Mouse (Mus musculus): ENCODE results near the gene Xpc.
A peak's percentile ranks its signal among the peaks of the same experiment; 100 is the strongest.

The Xpc gene

DNA sequence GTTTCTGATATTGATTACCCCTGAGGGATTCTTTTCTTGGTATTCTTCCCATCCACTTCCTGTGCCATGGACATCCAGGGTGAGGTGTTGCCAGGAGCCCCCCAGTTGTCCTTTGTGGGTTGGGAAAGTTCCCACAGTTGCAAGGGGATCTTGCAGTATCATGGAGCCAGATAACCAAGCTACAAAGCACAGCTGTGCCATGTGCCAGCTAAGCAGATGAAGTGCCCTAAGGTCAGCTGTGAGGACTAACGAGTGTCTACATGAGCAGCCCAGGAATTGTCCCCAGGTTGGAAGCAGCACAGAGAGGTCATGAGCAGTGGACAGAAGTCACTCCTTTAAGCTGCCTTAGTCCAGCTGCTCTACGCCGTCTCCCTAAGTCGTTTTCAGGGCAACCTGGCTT is 9.9 kb upstream of the Xpc start:
- no peak for DNase-seq (ENCODE audit: low spot score)

DNA sequence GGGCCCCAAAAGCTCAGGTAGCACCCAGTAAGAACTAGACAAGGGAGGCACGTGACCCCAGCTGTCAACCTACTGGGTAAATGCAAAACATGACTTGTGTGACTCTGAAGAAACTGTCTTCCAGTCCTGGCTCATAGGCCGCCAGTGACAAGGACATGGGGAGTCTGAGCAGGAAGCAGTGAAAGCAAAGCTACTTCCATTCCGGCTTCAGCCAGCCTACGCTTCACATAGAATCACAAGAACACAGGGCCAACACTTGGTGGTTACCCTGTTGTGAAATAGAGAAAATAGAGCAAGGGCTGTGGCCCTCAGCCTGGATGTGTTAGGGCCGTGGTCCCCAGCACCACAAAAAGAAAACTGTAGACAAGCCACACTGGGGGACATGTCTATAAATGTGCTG is 7.1 kb upstream of the Xpc start:
- DNase-seq (ENCODE audit: low spot score) = no peak

DNA sequence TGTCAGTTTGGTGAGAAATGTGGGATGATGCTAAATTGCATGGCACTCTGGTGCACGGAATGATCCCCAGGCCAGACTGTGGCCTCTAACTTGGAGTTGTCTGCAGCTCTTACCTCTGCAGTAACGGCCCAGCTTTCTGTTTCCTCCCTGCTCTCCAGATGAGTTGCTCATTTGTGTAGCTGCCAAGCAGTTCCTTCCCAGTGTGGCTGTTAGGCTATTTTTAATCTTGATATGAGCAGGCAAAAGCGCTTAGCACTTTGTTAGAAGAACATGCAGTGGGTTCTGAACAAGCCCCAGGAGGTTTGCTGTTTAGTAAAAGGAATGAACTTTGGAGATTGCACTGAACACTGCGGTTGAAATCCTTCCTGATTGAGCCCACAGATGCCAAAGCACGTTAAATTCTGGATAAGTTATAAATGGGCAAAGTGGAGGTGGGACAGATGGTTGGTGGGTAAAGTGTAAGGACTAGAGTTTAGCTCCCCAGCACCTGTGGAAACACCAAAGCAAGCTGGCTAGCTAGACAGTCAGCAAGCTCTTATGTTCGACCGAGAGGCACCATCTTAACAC is 2.8 kb upstream of the Xpc start:
- no peak for DNase-seq (ENCODE audit: low spot score)

DNA sequence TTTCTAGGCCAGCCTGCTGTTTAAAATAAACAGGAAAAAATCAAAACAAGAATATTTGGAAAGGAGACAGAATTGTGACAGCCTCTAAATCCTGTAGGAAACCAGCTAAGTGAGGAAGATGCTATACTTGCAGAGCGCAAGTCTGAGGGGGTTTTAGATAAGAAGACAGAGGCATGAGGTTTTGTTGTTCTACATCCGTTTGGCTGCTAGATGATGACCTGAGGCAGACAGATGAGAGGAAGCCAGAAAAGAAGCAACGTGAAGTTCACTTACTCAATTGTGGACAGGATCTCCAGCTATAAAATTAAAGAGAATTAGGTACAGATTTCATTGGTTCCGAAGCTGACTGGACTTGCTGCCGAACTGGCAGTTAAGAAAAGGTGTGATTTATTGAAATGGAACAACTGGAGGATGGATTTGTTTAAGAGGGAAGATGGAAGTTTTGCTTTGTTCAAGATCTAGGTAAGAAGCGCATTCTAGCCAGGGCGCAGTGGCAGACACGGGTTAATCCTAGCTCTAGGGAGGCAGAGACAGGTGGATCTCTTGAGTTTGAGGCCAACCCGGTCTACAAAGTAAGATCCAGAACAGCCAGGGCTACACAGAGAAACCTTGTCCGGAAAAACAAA is 838 bp downstream of the Xpc start:
- DNase-seq (ENCODE audit: low spot score) = no peak

DNA sequence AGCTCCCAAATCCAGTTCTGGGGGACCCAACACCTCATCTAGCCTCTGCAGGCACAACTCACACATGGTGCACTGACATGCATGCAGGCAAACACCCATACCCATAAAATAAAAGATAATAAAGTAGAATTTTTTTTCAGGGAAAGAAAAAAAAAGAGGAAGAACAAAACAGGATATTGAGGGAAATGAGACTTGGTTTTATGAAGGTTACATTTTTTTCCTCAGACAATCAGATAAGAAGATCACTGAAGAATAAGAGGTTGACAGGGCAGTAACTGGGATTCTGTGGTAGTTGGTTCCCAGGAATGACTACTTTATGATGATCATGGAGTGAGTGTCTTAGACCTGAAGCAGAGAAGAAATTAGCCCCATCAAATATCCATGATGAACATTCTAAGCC is 1.6 kb downstream of the Xpc start:
- DNase-seq (ENCODE audit: low spot score) = no peak

DNA sequence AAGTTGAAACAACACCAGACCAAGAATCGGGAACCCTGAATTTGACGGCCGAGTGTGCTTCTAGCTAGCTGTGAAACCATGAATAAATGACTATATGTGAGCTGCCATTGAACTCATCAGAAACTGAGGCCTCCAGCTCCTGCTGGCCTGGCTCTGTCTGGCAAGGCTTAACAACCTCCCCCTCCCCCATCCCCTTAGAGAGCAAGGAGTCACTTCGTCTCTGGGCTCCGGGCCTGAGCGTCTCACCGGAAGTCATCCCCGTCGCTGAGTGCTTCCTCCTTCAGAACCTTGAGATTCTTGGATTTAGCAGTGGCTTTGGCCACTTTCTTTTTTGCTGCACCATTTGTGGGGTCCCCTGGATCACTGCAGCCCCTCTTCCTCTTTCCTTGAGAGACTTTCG is 5.5 kb downstream of the Xpc start:
- no peak for DNase-seq (ENCODE audit: low spot score)

DNA sequence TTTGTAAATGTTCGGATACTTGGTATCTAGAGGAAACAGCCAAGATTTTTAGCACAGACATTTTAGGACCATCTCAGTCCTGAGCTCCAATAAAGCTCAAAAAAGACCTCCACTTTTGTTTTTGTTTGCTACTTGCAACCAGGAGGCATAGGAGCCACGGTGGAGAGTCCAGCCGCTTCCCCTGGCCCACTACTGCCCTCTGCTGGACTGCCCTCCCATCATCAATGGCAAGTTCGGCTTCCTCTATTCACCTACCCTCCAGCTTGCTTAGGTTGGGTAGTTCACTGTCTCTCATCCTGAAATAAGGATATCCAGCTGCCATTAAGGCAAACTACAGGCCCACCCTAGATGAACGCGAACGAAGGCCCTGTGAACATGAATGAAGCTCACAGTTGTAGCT is 6.4 kb downstream of the Xpc start:
- no peak for DNase-seq (ENCODE audit: low spot score)

DNA sequence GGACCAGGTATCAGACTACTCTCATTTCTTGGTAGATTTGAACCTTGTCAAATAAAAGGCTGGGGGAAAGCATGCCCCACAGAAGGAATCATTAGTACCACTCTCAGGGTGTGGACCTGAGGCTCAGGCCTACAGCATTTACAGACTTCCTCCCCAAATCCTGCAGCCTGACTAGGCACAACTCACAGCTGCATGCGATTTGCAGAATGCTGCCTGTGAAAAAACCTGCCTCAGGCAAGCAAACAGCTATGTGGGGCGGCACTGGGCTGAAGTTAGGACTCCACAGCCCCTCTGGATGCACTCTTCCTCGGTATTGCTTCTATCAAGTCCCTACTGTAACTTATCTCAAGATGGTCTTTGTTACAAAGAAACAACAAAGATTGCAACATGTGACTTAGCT is 7.6 kb downstream of the Xpc start:
- DNase-seq (ENCODE audit: low spot score) = no peak

DNA sequence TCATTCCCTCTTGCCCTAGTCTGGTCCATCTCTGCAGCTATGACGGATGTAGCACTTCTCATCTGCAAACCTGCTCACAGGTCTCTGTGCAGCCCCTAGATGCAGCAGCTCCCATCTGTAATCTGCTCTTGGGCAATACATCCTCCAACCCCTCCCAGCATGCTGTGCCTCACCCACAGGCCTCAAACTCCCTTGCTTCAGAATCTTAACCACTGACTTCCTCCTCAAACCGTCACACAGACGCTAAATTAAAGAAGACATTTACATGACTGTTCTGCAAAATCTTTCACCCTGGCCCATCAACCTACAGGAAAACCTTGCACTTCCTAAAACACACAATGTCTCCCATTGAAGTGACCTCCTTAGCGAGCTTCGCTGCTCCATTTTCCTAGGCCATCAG is 9.7 kb downstream of the Xpc start:
- DNase-seq (ENCODE audit: low spot score) = no peak

DNA sequence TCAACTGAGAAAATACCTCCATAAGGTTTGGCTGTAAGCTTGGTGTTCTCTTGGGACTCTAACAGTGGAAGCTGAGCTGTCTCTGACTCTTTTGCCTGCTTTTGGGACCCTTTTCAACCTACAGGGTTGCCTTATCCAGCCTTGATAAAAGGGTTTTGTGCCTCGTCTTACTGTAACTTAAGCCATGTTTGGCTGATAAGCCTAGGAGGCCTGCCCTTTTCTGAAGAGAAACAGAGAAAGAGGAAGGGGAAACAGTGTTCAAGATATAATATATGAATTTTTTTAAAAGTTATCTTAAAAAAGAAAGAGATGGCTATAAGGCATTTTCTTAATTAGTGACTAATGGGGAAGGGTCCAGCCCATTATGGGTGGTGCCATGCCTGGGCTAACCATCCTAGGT is 12.4 kb downstream of the Xpc start:
- DNase-seq (ENCODE audit: low spot score) = no peak

DNA sequence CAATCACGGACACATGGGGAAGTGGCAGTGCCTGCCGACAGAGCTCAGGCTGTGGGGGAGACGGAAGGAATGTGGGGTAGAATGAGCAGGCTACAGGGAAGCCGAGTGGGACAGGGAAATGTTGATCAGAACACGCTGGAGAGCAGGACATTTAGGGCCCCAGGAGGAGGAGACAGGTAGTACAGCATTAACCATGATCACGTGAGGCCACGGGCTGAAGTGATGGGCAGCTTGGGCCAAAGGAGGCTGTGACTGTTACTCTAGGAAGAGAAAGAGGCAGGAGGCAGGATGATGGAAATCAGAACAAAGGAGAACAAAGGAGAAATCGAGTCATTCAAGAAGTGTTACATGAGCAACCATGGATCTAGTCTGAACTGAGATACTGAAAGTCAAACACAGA is 21.2 kb downstream of the Xpc start:
- no peak for DNase-seq (ENCODE audit: low spot score)

DNA sequence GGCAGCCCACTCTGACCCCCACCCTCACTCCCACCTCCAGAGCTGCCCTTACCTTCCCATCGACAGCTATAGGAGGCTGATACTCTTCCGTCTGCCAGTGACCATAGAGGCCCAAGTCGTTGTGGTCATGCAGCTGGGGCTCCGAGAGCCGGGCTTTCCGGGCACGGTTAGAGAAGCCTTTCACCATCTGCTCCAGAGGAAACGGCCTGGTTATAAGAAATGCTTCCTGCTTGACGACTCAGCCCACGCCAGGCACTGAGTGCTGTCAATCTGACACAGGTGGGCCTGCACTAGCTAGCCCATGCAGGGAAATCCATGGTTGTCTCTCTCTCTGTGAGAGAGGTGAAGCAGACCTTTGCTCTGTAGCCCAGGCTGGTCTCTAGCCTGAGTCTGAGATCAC is 22.6 kb downstream of the Xpc start:
- no peak for DNase-seq (ENCODE audit: low spot score)

DNA sequence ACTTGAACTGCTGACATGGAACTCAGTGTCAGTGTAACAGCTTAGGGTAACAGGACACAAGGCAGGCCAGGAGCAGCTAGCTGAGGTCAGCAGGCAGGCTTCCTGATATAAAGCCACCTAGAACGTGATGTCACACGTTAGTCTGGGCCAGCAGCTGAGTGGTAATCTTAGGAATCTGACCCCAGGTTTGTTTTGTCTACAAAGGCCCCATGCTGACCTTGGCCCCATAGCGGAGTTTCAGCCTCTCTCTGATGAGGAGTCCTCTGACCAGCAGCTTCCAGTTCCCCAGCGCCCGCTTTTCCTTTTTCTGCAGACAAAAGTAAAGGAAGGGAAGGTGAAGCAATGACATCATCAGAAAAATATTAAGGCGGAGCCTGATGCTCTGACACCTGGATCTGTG is 24.7 kb downstream of the Xpc start:
- no peak for DNase-seq (ENCODE audit: low spot score)

DNA sequence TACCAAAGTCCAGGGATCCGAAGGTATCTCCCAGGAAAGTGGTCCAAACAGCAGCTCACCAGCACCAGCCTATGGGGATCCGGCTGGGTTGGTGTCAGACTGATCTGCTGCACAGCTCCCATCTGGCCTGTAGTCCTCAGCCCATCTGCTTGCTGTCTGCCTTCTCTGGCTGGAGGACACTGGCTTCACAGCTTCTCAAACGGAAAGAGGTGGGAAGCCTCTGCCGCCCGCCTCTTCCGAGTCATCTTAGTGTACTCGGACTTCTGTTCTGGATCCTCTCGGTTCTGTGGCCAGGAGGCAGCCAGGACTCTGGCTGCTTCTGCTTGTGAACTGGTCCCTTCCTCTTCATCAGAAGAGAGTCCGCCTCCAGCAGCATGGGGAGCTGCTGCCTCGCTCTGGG is 25.8 kb downstream of the Xpc start:
- DNase-seq (ENCODE audit: low spot score) = peak; percentile 42

DNA sequence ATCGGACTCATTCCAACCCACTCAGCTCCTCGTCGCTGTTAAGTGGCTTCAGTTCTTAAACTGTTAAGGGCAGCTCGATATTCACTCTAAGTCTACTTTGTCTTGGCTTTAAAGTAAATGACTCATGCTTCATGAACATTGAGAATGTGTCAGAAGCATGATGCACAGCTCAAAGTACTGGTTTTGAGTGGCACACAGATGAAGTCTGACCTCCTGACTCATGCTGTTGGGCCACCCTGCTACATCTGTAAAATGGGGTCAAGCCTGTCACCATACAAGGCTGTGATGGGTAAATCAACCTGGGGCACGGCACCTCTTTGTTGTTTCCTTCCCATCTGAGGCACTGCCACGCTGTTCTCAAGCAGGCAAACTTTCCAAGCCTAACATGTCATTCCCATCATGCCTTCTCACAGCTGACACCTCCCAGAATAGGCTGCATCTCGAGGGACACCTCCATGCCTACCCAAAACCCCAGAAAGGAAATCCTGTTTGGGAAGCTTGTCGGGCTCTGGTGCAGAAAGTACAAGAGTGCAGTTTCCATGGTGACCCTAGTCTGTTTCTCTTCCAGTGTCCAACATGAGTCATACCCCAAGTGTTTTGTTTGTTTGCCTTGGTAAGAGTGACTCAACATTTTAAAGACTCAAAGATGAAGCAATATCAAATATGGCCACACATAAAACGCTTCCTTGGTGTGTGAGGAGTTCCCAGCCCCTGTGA is 27.0 kb downstream of the Xpc start:
- DNase-seq (ENCODE audit: low spot score) = no peak

DNA sequence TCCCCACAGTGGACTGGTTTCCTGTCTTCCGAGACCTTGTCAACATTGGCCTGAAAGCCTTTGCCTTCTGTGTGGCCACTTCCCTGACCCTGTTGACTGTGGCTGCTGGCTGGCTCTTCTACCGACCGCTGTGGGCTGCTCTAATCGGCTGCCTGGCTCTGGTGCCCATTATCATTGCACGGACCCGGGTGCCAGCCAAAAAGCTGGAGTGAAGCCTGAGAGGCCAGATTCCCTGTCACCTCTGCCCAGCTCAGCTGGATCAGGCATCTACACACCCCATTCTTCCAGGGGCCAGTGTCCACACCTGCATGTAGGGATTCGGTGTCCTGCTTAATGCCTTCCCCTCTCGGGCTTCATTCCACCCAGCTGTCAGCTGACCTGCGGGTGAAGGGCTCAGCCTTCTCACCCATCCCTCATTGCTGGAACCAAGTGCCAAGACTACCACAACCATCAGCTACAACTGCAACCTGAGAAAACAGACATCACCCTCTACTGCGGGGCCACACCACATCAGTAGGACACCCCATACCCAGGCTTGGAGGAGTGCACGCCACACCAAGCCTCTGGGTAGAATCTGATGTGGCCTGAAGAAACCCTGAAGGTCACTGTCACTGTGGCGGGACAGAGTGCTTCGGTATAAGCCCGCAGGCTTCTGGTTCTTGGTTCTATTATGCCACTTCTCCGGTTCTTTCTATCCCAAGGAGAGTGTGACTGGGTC is 28.8 kb downstream of the Xpc start:
- DNase-seq (ENCODE audit: low spot score) = no peak

DNA sequence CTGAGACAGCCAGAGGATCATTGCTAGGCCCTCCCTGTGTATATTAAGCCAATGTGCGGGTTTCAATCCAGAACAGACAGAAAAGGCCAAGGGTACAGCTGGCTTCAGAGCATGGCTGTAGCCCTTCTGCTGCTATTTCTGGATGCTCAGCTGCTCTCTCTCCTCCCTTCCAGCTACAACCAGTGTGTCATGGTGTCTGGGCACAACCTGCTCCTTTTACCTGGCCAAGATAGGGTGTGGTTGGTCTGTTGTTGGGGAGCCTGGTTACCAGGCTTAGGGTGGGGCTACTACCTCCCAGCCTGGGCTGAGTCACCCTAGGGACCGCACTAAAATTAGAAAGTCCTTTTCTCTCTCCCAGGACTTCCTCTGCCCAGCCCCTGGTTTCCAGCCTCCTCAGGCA is 32.3 kb downstream of the Xpc start:
- DNase-seq (ENCODE audit: low spot score) = no peak

DNA sequence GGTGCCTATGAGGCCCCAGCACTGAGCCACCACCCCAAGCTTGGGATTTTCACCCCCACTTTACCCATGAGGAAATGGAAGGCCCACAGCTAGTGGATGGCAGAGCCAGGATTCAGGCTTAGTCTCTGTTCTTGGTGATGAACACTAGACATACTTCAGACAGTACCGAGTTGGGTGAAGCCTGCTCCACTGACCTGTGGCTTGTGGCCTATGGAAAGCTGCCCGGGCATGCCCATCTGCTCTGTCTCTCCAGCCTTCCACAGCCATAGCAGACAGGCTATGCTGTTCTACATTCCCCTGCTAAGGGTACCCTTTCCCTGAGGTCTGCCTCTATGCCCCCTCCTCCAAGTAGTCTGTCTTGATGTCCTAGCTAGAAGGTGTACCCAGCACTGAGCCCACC is 39.1 kb downstream of the Xpc start:
- DNase-seq (ENCODE audit: low spot score) = no peak

DNA sequence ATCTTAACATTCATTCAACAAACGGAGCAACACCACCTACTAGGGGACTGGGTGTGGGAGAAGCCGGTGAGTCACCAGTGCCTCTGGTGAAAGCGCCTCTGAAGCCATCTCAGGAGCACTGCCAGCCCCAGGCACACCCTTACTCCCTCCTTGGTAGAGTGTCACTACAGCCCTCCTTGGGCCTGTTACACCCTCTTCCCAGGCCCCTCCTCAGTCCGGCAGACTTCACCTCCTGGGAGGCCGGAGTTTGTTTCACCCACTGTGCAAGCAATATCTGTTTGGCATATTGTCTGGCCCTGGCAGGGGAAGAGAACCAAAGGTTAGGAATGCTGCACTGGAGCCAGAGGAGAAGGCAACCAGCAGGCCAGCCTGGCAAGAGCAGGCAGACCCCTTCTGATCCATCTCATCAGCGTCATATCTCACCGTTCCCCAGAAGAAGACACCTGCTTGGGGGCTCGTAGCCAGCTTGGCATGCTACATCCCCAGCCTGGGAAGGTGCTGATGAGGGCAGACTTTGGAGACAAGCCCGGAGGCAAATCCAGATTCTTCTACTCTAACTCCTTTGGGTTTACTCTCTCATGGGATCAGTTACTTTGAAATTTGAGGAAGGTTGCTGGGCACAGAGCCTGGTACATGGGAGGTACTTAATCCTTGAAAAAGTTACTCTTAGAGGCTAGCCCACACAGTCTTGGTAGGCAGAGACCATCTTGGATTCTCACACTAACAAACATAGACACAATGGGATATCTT is 41.1 kb downstream of the Xpc start:
- no peak for DNase-seq (ENCODE audit: low spot score)

DNA sequence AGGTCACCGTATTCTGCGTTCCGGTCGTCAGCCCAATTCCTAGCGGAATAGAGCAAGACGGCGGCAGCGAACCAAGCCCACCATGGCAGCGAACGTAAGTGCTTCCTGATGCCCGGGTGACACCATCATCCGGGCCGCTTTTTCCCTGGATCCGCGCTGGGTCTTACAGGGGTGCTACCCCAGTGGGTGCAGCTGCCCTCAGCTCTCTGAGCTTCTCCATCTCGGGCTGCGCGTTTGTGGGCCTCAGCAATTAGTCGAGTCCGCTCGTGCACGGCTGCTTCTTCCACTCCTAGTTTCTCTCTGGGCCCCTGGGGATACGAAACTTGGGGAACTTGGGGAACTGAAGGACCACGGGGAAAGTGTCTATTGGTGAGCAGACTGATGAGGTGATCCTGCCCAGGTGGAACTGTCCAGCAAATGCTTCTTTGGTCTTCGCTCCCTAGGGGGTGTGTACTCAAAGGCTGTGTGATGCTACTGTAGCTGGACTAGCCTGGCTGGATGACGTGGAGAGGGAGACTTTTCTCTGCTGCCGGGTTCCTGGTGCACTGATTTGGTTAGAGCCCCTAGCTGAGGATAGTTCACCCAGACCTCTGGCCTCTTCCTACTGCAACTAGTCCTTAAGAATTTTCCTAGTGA is 41.8 kb downstream of the Xpc start:
- DNase-seq (ENCODE audit: low spot score) = no peak

DNA sequence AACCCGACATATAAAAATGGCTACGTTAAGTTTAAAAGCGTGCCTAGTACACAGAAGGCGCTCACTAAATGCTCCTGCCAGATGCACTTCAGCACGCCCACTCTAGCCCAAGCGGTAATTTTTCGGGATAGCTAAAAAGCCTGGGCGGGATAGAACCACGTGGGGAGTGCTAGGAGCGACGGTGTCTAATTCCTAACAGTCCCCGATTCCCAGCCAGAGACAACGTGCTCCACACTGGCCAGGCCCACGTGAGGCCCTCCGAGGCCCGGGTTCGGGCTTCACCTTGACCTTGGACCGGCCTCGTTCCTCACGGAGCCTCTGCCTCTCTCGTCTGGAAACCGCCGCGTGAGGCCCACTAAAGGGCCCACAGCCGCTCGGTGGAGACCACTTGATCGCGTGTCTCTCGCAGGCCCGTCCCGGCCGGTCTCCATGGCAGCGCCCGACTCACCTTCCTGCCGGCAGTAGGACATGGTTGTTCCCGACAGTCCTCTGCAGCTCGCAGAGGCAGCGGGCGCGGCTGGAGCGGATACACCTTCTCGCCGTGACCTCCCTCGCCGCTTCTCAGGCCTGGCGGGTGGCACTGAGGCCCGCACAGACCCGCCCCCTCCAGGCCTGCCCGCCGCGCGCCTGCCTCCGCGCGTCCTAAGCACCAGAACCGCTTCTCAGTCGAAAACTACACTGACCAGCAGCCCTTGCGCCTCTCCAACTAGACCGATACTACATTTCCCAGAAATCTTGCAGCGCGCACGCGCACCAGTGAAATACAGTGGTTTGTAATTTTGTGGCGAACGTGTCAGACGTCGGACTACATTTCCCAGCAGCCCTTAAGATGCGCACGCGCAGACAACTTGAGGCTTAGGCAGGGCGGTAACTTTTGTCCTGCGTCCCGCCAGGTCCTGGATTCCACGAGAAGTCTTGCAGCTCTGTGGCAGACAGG is 42.6 kb downstream of the Xpc start, which contains the start of the genes Chchd4 and Tmem43:
Chchd4 (minus strand) TSS at position 679 of the 937 bp plus-strand sequence.
Tmem43 (plus strand) TSS at position 836 of the 937 bp plus-strand sequence.
- peak; percentile 98 for DNase-seq (ENCODE audit: low spot score)
